Mouse (Mus musculus) C2C12 (cell line): Measurements from ENCODE around the gene Gpr88. TPM values are rescaled to one million over a fixed set of nuclear protein-coding genes. Genes with fewer than 3 reads are reported as not detected.

Source experiments
- H3K27me3 ChIP-seq: one replicate; pipeline ENCODE4 v1.6.1; 2011; ENCODE audit not compliant: control insufficient read depth, insufficient read depth, insufficient read length
- H3K36me3 ChIP-seq: one replicate; pipeline ENCODE4 v1.6.1; 2011; ENCODE audit not compliant: control insufficient read depth, insufficient read depth
- H3K4me3 ChIP-seq: one replicate; pipeline ENCODE4 v1.5.1; 2011; ENCODE audit warnings: mild to moderate bottlenecking, control low read depth; ENCODE audit not compliant: poor library complexity, insufficient read depth, severe bottlenecking
- H3K79me2 ChIP-seq: one replicate; pipeline ENCODE4 v1.6.1; 2011; ENCODE audit not compliant: control insufficient read depth, insufficient read depth
- H3K79me3 ChIP-seq: one replicate; pipeline ENCODE4 v1.6.1; 2011; ENCODE audit warnings: low read depth, control low read depth
- H3ac ChIP-seq: one replicate; pipeline ENCODE3; 2011; ENCODE audit warnings: low read depth; ENCODE audit not compliant: control insufficient read depth, insufficient read length
- CEBPB ChIP-seq: IDR thresholded peaks from one replicate; pipeline ENCODE4 v1.6.1; 2011; ENCODE audit warnings: low read depth, mild to moderate bottlenecking, control low read depth, moderate library complexity
- CTCF ChIP-seq: IDR thresholded peaks from one replicate; pipeline ENCODE4 v1.5.1; 2011; ENCODE audit not compliant: control insufficient read depth, insufficient read depth, insufficient read length
- FOSL1 ChIP-seq: IDR thresholded peaks from one replicate; pipeline ENCODE4 v1.8.0; 2011; ENCODE audit warnings: mild to moderate bottlenecking, low read length; ENCODE audit not compliant: poor library complexity, insufficient read depth, severe bottlenecking
- MAX ChIP-seq: IDR thresholded peaks from one replicate; pipeline ENCODE4 v1.6.1; 2011; ENCODE audit warnings: mild to moderate bottlenecking, control low read depth
- MYOD1 ChIP-seq: IDR thresholded peaks from one replicate; pipeline ENCODE4 v1.6.1; 2011; ENCODE audit warnings: low read depth; ENCODE audit not compliant: control insufficient read depth, insufficient read length
- MYOG ChIP-seq: IDR thresholded peaks from one replicate; pipeline ENCODE4 v1.6.1; 2011; ENCODE audit not compliant: control insufficient read depth, insufficient read length; ENCODE audit errors: extremely low read depth
- USF1 ChIP-seq: IDR thresholded peaks from one replicate; pipeline ENCODE4 v1.6.1; 2011; ENCODE audit warnings: low read depth, mild to moderate bottlenecking, control low read depth, moderate library complexity
- polyA plus RNA-seq: library from polyadenylated mRNA; unstranded; fragments of >200 nt; fragmentation: generic; extraction: Trizol; gene quantifications from one replicate; pipeline ENCODE4 v1.2.1, GENCODE M21; 2012; ENCODE audit warnings: missing spikeins

Gpr88 gene
- polyA plus RNA-seq, 1 experiment, result not detected

GRCm38 (mm10) chr3:116216261-116216660, 37.0 kb downstream of the Gpr88 start:
- TF ChIP-seq CEBPB (no peak), USF1 (no peak), MYOD1 (no peak), CTCF (no peak), MAX (no peak), FOSL1 (no peak), MYOG (no peak)
- no peak overlapping the region for H3ac ChIP-seq
- no peaks in the 10 kb centered on the region for H3K36me3 ChIP-seq

GRCm38 (mm10) chr3:116211639-116212038, 41.7 kb downstream of the Gpr88 start:
- Histone ChIP-seq H3K79me3 (no peaks in the 10 kb centered on the region), H3K27me3 (no peaks in the 10 kb centered on the region), H3K4me3 (no peak overlapping the region), H3ac (no peak overlapping the region), H3K36me3 (no peaks in the 10 kb centered on the region), H3K79me2 (no peaks in the 10 kb centered on the region)
- TF ChIP-seq FOSL1 (no peak), MAX (no peak), MYOG (no peak), MYOD1 (no peak), CEBPB (no peak), CTCF (no peak), USF1 (no peak)

More at GRCm38 (mm10) chr3:116216261-116216660, 37.0 kb downstream of the Gpr88 start:
- H3K79me3 ChIP-seq, result no peaks in the 10 kb centered on the region
- H3K27me3 ChIP-seq, result no peaks in the 10 kb centered on the region
- no peaks in the 10 kb centered on the region for H3K79me2 ChIP-seq
- H3K4me3 ChIP-seq, result no peak overlapping the region

- Histone ChIP-seq H3K27me3 (no peaks in the 10 kb centered on the region), H3K36me3 (no peaks in the 10 kb centered on the region), H3K79me2 (no peaks in the 10 kb centered on the region), H3K4me3 (no peak overlapping the region), H3K79me3 (no peaks in the 10 kb centered on the region), H3ac (no peak overlapping the region)
- TF ChIP-seq CEBPB, result no peak
- no peak for TF ChIP-seq MYOD1
- TF ChIP-seq MAX, result no peak
- TF ChIP-seq USF1, result no peak
- TF ChIP-seq MYOG, result no peak
- TF ChIP-seq FOSL1, result no peak
- TF ChIP-seq CTCF, result no peak
Measured at GRCm38 (mm10) chr3:116210720-116211121, 42.6 kb downstream of the Gpr88 start.

- Histone ChIP-seq H3K36me3 (no peaks in the 10 kb centered on the region), H3K27me3 (no peaks in the 10 kb centered on the region), H3K79me2 (no peaks in the 10 kb centered on the region), H3ac (no peak overlapping the region), H3K79me3 (no peaks in the 10 kb centered on the region), H3K4me3 (no peak overlapping the region)
- TF ChIP-seq CEBPB (no peak), FOSL1 (no peak), CTCF (peak; percentile 13), MYOD1 (no peak), USF1 (no peak), MYOG (no peak), MAX (no peak)
Measured at GRCm38 (mm10) chr3:116209214-116209613, 44.1 kb downstream of the Gpr88 start.

- Histone ChIP-seq H3K27me3 (no peaks in the 10 kb centered on the region), H3K79me3 (no peaks in the 10 kb centered on the region), H3K4me3 (no peak overlapping the region), H3K79me2 (no peaks in the 10 kb centered on the region), H3ac (no peak overlapping the region), H3K36me3 (no peaks in the 10 kb centered on the region)
- TF ChIP-seq MAX, result no peak
- no peak for TF ChIP-seq FOSL1
- TF ChIP-seq USF1, result no peak
- TF ChIP-seq CTCF, result no peak
- TF ChIP-seq MYOD1, result no peak
- no peak for TF ChIP-seq MYOG
- no peak for TF ChIP-seq CEBPB
Measured at GRCm38 (mm10) chr3:116206306-116206834, 46.9 kb downstream of the Gpr88 start.
